Mouse (Mus musculus): ENCODE results near the gene Trp53i11.

- TF ChIP-seq CTCF (IDR thresholded peaks at IDR 0.05; ENCODE audit: borderline replicate concordance, insufficient read depth, low read length), result no peak
- no peak for TF ChIP-seq POLR2A (IDR thresholded peaks at IDR 0.05; ENCODE audit: low read depth, low read length)
Measured at GRCm38 (mm10) chr2:93162791-93163190, 24.6 kb upstream of the Trp53i11 start.

All from embryonic fibroblast, embryonic 13.5 days (primary cell).